Mouse (Mus musculus): ENCODE data around the gene Ccdc116.

DNA sequence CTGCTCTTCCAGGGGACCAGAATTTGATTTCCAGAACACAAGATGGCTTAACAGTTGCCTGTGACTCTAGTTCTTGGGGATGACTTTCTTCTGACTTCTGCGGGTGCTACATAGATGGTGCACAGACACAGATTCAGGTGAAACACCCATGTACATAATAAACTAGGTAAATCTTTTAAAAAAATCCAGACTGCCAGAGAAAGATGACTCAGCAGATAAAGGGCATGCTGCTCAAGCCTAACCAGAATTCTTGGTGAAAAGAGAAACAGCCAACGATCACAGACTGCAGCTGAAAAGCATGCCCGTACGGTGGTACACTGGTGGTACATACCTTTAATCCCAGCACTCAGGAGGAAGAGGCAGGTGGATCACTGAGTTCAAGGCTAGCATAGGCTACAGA, 46.8 kb upstream of the Ccdc116 start:
- TF ChIP-seq CTCF (IDR thresholded peaks at IDR 0.05; ENCODE audit: low read depth) (no peak), EP300 (IDR thresholded peaks at IDR 0.05; ENCODE audit: low read depth) (no peak)
